Mouse (Mus musculus) E14TG2a.4 (cell line): ENCODE data around the gene Foxf1.
A peak's percentile ranks its signal among the peaks of the same experiment; 100 is the strongest.

Source experiments
- H3K27me3 ChIP-seq: 2 replicates; pipeline ENCODE4 v1.6.1; 2014; ENCODE audit warnings: low read length, control low read depth; ENCODE audit not compliant: insufficient read depth
- H3K36me3 ChIP-seq: 2 replicates; pipeline ENCODE4 v1.6.1; 2014; ENCODE audit warnings: low read length, control low read depth; ENCODE audit not compliant: insufficient read depth
- H3K4me1 ChIP-seq: replicated peaks from 2 replicates; pipeline ENCODE4 v1.6.1; 2014; ENCODE audit warnings: low read depth, low read length, control low read depth
- H3K4me3 ChIP-seq: replicated peaks from 2 replicates; pipeline ENCODE4 v1.5.1; 2014; ENCODE audit warnings: mild to moderate bottlenecking, low read length
- H3K9me3 ChIP-seq: 2 replicates; pipeline ENCODE4 v1.6.1; 2014; ENCODE audit warnings: low read length, control low read depth
- CTCF ChIP-seq: conservative IDR thresholded peaks from 2 replicates; pipeline ENCODE4 v1.5.1; 2014; ENCODE audit warnings: low read length
- NANOG ChIP-seq: IDR thresholded peaks from 2 replicates; pipeline ENCODE4 v1.6.1; 2014; ENCODE audit warnings: borderline replicate concordance, low read length, mixed read lengths
- POU5F1 ChIP-seq: IDR thresholded peaks from 2 replicates; pipeline ENCODE4 v1.6.1; 2014; ENCODE audit warnings: low read length, borderline replicate concordance

The Foxf1 gene

DNA sequence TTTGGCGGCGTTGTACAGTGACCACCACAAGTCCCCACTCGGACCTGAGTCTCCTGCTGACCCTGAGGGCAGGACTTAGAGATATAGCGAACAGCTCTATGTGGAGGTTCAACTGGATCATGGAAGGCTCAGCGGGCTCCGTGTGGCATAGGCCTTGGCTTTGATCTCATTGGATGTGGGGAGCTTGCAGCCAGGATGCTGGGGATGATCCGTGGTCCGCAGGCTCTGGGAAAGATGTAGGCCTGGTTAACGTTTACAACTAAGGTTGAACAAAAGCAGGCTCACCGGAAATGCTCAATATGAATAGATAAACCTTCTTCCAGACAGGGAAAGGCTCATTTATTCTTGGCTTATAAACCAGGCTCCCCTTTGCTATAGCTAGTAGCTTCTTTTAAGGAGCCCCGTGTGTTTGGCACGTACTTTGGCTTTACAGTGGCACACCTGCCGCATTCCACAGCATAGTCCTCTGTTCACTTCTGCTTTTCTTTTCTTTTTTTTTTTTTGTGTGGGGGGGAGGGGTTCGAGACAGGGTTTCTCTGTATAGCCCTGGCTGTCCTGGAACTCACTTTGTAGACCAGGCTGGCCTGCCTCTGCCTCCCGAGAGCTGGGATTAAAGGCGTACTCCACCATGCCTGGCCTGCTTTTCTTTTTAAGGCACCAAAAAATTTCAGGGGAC, 45.2 kb downstream of the Foxf1 start:
- peak overlapping the region; percentile 62 for H3K4me3 ChIP-seq
- H3K4me1 ChIP-seq = peaks cover 27% of the 10 kb centered on the region
- TF ChIP-seq POU5F1 (no peak), CTCF (no peak), NANOG (no peak)
- no peaks in the 10 kb centered on the region for H3K9me3 ChIP-seq
- H3K27me3 ChIP-seq = peaks cover 81% of the 10 kb centered on the region
- no peaks in the 10 kb centered on the region for H3K36me3 ChIP-seq

DNA sequence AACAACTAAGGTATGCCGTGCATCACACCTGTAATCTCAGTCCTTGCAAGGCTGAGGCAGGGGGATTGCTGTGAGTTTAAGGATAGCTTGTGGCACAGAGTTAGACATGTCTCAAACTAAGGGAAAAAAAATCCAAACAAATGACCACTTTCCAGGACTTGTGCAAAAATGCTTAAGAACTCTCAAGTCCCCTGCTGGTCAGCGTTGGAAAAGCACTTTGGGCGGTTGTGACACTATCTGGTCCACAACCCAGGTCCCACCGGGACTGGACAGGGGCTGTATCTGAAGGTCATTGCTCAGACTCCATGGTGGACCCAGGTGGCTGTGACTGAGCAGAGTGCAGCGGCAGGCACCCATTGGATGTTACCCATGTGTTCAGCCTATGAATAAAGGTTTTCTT, 46.3 kb downstream of the Foxf1 start:
- H3K4me1 ChIP-seq = peaks cover 22% of the 10 kb centered on the region
- no peaks in the 10 kb centered on the region for H3K9me3 ChIP-seq
- TF ChIP-seq POU5F1 (no peak), CTCF (peak; percentile 66)
- peaks cover 78% of the 10 kb centered on the region for H3K27me3 ChIP-seq
- H3K36me3 ChIP-seq = no peaks in the 10 kb centered on the region
- no peak overlapping the region for H3K4me3 ChIP-seq

DNA sequence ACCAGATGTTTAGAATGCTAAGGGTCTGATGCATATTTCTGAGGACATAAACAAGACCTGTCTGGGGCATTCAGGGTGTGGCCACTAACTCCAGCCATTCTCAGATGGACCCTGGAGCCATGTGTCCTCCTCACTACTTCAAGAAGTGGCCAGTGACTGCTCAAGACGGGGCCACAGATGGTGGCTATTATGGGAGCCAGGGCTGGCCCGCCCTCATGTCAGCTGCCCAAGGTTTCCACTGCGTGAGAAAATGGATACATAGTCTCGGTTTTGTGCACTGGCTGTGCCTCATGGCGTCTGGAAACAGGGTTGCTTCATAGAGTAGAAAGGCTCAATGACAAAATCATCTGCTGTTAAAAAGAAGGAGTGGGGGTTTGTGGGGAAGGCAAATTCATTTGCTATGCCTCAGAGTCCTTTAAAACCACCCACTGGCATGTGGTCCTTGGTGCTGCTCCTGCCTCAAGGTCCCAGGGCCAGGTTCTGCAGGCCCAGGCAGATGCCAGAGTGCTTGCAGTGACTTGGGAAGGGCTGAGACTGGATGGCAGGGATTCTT, 48.9 kb downstream of the Foxf1 start:
- Histone ChIP-seq H3K36me3 (no peaks in the 10 kb centered on the region), H3K9me3 (peaks cover 3% of the 10 kb centered on the region; the same call in 1 of the 2 replicates)
- TF ChIP-seq POU5F1 (no peak), NANOG (no peak), CTCF (no peak)

DNA sequence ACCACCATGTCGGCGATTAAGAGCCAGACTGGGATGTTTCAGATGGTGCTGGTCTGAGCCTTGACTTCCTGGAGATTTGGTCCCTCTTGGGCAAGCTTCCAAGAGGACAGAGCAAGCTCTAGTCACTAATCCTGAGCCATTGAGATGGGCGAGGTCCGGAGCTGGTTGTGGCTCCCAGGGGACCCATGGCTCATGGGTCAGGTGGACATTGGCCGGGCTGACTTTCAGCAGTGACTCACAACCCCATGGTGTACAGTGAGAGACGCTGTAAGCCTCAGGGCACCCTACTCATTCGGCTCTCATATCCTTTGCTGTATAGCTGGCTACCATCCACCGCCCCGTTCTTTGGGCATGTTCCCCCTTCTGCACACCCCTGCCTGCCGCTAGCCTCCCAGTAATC, 49.9 kb downstream of the Foxf1 start:
- H3K36me3 ChIP-seq = no peaks in the 10 kb centered on the region
- peaks cover 13% of the 10 kb centered on the region for H3K9me3 ChIP-seq
- no peak overlapping the region for H3K4me3 ChIP-seq
- H3K4me1 ChIP-seq = peaks cover 9% of the 10 kb centered on the region
- TF ChIP-seq NANOG = no peak
- TF ChIP-seq POU5F1 = no peak
- TF ChIP-seq CTCF = no peak
- peaks cover 50% of the 10 kb centered on the region for H3K27me3 ChIP-seq

More for the DNA sequence above, 48.9 kb downstream of the Foxf1 start:
- H3K27me3 ChIP-seq = peaks cover 57% of the 10 kb centered on the region
- H3K4me3 ChIP-seq = no peak overlapping the region
- H3K4me1 ChIP-seq = peaks cover 17% of the 10 kb centered on the region

DNA sequence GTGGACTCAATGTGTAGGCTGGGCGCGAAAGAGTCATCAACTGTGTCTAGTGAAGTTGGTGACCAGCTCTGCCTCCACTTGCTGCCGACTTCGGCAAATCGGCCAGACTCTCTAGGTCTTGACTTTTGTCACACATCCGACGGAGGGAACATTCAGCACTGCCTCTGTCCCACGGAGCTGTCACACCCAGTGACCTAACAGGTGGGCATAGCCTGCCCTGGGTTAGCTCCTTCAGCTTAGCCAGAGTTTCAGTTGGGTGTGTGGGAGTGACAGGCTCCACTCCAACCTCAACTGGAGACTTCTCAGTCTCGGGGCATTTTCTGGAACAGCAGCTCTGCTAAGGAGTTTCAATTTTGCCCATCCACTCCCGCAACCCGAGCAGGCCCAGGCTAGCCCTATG, 50.3 kb downstream of the Foxf1 start:
- H3K4me1 ChIP-seq = peaks cover 6% of the 10 kb centered on the region
- TF ChIP-seq CTCF = no peak
- peaks cover 50% of the 10 kb centered on the region for H3K27me3 ChIP-seq
- H3K36me3 ChIP-seq = no peaks in the 10 kb centered on the region
- H3K4me3 ChIP-seq = no peak overlapping the region
- H3K9me3 ChIP-seq = peaks cover 13% of the 10 kb centered on the region

DNA sequence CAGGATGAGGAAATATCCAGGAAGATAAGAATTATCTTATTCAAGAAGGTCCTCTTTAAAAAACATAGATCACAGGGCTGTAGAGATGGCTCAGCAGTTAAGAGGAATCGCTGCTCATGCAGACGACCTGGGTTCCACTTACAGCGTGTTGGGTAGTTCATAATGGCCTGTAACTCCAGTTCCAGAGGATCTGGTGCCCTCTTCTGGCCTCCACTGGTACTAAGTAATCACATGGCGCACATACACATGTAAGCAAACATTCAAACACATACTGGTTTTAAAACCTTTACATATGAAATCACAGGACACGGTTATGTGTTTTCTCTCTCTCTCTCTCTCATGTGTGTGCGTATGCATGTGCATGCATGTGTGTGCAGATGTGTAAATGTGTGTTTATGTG, 52.7 kb downstream of the Foxf1 start:
- Histone ChIP-seq H3K4me3 (no peak overlapping the region), H3K4me1 (peaks cover 6% of the 10 kb centered on the region), H3K9me3 (peaks cover 13% of the 10 kb centered on the region), H3K36me3 (no peaks in the 10 kb centered on the region), H3K27me3 (peaks cover 43% of the 10 kb centered on the region)
- TF ChIP-seq POU5F1 = no peak
- TF ChIP-seq NANOG = no peak
- TF ChIP-seq CTCF = peak; percentile 40
